Mouse (Mus musculus) spleen, adult 2 months (tissue): ENCODE results near the gene Spata22.
"Not testable (repeated sequence)": the region's sequence is repeated elsewhere in the genome, so short reads cannot be mapped to it uniquely, and the experiment has no call there.

Experiments used
- CTCF ChIP-seq: fragments of 200-500 bp; IDR thresholded peaks from 2 replicates; pipeline ENCODE4 v1.5.1; 2011; ENCODE audit warnings: mild to moderate bottlenecking, inconsistent platforms; ENCODE audit not compliant: insufficient read depth, insufficient read length, insufficient replicate concordance; ENCODE audit errors: extremely low read depth
- POLR2A ChIP-seq: fragments of 200-500 bp; IDR thresholded peaks from 2 replicates; pipeline ENCODE4 v1.6.1; 2011; ENCODE audit warnings: low read depth, low read length, inconsistent platforms

- not testable (repeated sequence) for TF ChIP-seq CTCF, POLR2A
Measured at GRCm38 (mm10) chr11:73321064-73321463, 8.5 kb upstream of the Spata22 start.
